Mouse (Mus musculus) C2C12 (cell line): ENCODE results near the gene Fam83d. TPM values are rescaled to one million over a fixed set of nuclear protein-coding genes. Genes with fewer than 3 reads are reported as not detected.

Experiments
- H3K27me3 ChIP-seq: one replicate; pipeline ENCODE4 v1.6.1; 2011; ENCODE audit not compliant: control insufficient read depth, insufficient read depth, insufficient read length
- H3K36me3 ChIP-seq: one replicate; pipeline ENCODE4 v1.6.1; 2011; ENCODE audit not compliant: control insufficient read depth, insufficient read depth
- H3K4me3 ChIP-seq: one replicate; pipeline ENCODE4 v1.5.1; 2011; ENCODE audit warnings: mild to moderate bottlenecking, control low read depth; ENCODE audit not compliant: poor library complexity, insufficient read depth, severe bottlenecking
- H3K79me2 ChIP-seq: one replicate; pipeline ENCODE4 v1.6.1; 2011; ENCODE audit not compliant: control insufficient read depth, insufficient read depth
- H3K79me3 ChIP-seq: one replicate; pipeline ENCODE4 v1.6.1; 2011; ENCODE audit warnings: low read depth, control low read depth
- H3ac ChIP-seq: one replicate; pipeline ENCODE3; 2011; ENCODE audit warnings: low read depth; ENCODE audit not compliant: control insufficient read depth, insufficient read length
- CEBPB ChIP-seq: IDR thresholded peaks from one replicate; pipeline ENCODE4 v1.6.1; 2011; ENCODE audit warnings: low read depth, mild to moderate bottlenecking, control low read depth, moderate library complexity
- CTCF ChIP-seq: IDR thresholded peaks from one replicate; pipeline ENCODE4 v1.5.1; 2011; ENCODE audit not compliant: control insufficient read depth, insufficient read depth, insufficient read length
- FOSL1 ChIP-seq: IDR thresholded peaks from one replicate; pipeline ENCODE4 v1.8.0; 2011; ENCODE audit warnings: mild to moderate bottlenecking, low read length; ENCODE audit not compliant: poor library complexity, insufficient read depth, severe bottlenecking
- MAX ChIP-seq: IDR thresholded peaks from one replicate; pipeline ENCODE4 v1.6.1; 2011; ENCODE audit warnings: mild to moderate bottlenecking, control low read depth
- MYOD1 ChIP-seq: IDR thresholded peaks from one replicate; pipeline ENCODE4 v1.6.1; 2011; ENCODE audit warnings: low read depth; ENCODE audit not compliant: control insufficient read depth, insufficient read length
- MYOG ChIP-seq: IDR thresholded peaks from one replicate; pipeline ENCODE4 v1.6.1; 2011; ENCODE audit not compliant: control insufficient read depth, insufficient read length; ENCODE audit errors: extremely low read depth
- USF1 ChIP-seq: IDR thresholded peaks from one replicate; pipeline ENCODE4 v1.6.1; 2011; ENCODE audit warnings: low read depth, mild to moderate bottlenecking, control low read depth, moderate library complexity
- polyA plus RNA-seq: library from polyadenylated mRNA; unstranded; fragments of >200 nt; fragmentation: generic; extraction: Trizol; gene quantifications from one replicate; pipeline ENCODE4 v1.2.1, GENCODE M21; 2012; ENCODE audit warnings: missing spikeins

The Fam83d gene
- polyA plus RNA-seq, 1 experiment: 33.3 TPM

DNA sequence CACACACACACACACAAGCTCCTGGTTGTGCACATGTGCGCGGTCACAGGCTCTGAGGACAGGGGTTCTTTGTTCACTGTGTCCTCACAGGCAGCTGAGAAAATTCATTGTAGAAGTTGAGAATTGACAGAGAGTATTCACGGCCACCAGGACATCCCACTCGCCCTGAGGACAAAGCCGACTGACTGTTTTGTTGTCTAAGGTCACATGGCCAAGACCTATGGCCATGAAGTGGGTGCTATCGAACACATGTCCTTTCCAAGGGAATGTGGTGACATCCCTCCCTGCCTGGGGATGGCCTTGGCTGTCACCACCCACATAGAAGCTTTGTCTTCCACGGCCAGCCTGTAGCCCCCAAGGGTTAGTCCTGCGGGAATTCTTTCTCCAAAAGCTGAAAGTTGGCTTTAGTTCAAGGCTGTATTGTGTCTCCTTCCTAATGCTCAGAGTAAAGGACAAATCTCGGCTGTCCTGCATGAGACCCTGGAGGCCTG lies 26.8 kb upstream of the Fam83d start:
- Histone ChIP-seq H3K36me3 (no peaks in the 10 kb centered on the region), H3K79me3 (no peaks in the 10 kb centered on the region), H3K4me3 (no peak overlapping the region), H3ac (no peak overlapping the region), H3K27me3 (no peaks in the 10 kb centered on the region), H3K79me2 (no peaks in the 10 kb centered on the region)
- no peak for TF ChIP-seq CEBPB
- TF ChIP-seq USF1: no peak
- no peak for TF ChIP-seq MYOG
- no peak for TF ChIP-seq CTCF
- TF ChIP-seq MYOD1: no peak
- TF ChIP-seq FOSL1: no peak
- no peak for TF ChIP-seq MAX

DNA sequence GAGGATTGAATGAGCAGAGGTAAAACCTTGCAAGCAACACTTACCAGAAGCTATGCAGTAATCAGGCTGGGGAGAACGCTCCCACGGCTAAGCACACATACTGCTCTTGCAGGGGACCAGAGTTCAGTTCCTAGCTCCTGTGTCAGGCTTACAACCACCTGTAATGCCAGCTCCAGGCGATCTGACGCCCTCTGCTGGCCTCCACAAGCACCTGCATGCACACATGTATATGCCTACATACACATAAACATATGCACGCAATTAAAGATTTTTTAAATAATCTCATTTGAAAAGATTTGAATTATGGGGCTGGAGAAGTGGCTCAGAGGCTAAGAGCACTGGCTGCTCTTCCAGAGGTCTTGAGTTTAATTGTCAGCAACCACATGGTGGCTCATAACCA lies 25.5 kb upstream of the Fam83d start:
- H3K27me3 ChIP-seq: peaks cover 5% of the 10 kb centered on the region
- no peaks in the 10 kb centered on the region for H3K36me3 ChIP-seq
- H3ac ChIP-seq: no peak overlapping the region
- no peaks in the 10 kb centered on the region for H3K79me2 ChIP-seq
- TF ChIP-seq MAX (no peak), USF1 (no peak)
- H3K79me3 ChIP-seq: no peaks in the 10 kb centered on the region
- H3K4me3 ChIP-seq: no peak overlapping the region

DNA sequence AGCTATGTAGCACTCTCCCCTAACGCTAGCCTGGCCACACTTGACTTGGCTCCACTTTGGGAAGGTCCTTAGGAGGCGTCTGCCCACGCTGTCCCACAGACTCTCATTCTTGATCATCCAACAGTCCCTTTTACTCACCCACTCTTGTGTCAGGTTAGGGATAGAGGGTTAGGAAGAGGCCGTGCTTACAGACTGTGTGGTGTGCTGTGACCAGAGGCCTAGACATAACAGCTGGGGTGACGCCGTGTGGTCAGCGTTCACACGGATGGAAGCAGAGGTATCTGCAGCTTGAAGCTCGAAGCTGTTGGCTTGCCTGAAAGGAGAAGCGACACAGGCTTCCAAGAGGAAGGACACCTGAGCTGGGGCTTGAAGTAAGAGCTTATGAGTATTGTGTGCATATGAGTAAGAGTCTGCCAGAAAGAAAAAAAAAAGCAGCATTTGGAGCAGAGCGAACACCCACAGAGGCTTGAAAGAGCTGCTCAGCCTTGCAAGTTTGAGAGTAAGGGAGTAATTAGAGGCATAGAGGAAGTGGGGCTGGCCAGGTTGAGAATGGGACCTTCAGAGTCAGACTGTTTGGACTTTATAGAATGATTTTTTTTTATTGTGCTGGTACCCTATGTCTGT lies 24.3 kb upstream of the Fam83d start:
- no peak for TF ChIP-seq USF1
- TF ChIP-seq MAX: no peak
- no peak for TF ChIP-seq FOSL1
- TF ChIP-seq MYOD1: no peak
- no peak for TF ChIP-seq MYOG
- TF ChIP-seq CTCF: no peak
- Histone ChIP-seq H3K4me3 (no peak overlapping the region), H3K79me2 (no peaks in the 10 kb centered on the region), H3K27me3 (peaks cover 5% of the 10 kb centered on the region), H3K36me3 (no peaks in the 10 kb centered on the region), H3ac (no peak overlapping the region), H3K79me3 (no peaks in the 10 kb centered on the region)

DNA sequence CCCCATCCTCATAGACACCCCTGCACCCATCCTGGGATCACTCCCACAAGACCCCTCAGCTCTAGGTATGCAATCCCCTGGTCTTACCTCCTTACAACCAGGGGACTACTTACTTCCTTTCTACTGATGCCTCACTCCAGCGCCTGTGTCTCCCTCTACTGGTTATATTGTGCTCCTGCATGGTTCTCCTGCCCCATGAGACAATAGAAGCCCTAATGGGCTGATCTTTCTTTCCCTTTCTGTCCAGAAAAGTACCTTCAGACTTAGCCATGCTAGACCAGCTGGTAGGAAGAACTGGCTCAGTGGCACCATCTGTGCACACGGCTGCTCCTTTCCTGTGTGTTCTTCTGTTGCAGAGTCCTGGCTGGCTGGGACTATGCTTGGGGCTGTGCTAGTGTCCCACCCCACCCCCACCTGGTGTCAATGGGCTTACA lies 22.8 kb upstream of the Fam83d start:
- TF ChIP-seq CTCF (no peak), MAX (no peak), MYOG (no peak), USF1 (no peak), FOSL1 (no peak), CEBPB (no peak)
- H3K79me3 ChIP-seq: no peaks in the 10 kb centered on the region

DNA sequence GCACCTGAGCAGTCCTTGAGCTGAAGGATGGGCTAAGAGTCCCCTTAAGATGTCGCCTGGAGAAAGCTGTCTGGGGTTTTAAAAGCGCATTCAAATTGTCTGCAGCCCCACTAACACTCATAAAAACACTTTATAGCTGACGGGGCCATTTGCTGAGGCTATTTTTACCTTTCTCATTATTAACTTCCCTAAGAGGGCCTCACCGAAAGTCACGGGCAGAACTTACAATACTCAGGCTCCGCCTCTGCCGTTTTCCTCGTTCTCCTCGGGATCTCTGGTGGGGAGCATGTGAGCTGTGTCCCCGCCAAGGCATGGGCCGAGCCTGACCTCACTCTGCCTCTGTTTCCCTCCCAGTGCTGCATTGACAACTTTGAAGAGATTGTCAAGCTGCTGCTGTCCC lies 21.7 kb upstream of the Fam83d start:
- Histone ChIP-seq H3K4me3 (no peak overlapping the region), H3K27me3 (peaks cover 5% of the 10 kb centered on the region), H3K36me3 (no peaks in the 10 kb centered on the region), H3ac (no peak overlapping the region), H3K79me2 (no peaks in the 10 kb centered on the region), H3K79me3 (no peaks in the 10 kb centered on the region)
- no peak for TF ChIP-seq FOSL1
- TF ChIP-seq USF1: no peak
- no peak for TF ChIP-seq MYOD1
- TF ChIP-seq MYOG: no peak
- no peak for TF ChIP-seq CTCF
- no peak for TF ChIP-seq MAX
- TF ChIP-seq CEBPB: no peak

More for the DNA sequence above, 22.8 kb upstream of the Fam83d start:
- Histone ChIP-seq H3K4me3 (no peak overlapping the region), H3ac (no peak overlapping the region), H3K27me3 (peaks cover 5% of the 10 kb centered on the region), H3K79me2 (no peaks in the 10 kb centered on the region), H3K36me3 (no peaks in the 10 kb centered on the region)

DNA sequence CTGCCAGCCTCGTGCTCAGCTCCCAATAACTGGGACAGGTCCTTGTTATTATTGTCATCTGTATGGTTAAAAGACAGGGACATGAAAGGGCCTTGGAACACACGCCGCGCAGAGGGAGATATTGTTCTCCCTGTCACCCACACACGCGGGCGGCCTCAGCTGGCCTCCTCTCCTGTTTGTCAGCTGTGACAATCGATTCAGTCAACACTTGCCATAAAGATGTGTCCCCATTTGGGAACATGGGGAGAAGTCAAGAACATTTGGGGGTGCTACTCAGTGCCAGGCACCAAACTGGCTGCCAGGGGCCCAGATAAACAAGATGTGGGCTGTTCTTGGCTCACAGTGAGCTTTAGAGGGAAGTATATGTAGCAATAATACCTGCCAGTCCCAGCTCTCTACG lies 18.5 kb upstream of the Fam83d start:
- Histone ChIP-seq H3K79me2 (no peaks in the 10 kb centered on the region), H3ac (no peak overlapping the region), H3K27me3 (peaks cover 8% of the 10 kb centered on the region), H3K79me3 (no peaks in the 10 kb centered on the region), H3K4me3 (no peak overlapping the region), H3K36me3 (no peaks in the 10 kb centered on the region)
- no peak for TF ChIP-seq MAX
- TF ChIP-seq MYOD1: no peak
- TF ChIP-seq MYOG: no peak
- TF ChIP-seq CTCF: no peak
- TF ChIP-seq FOSL1: no peak
- TF ChIP-seq USF1: no peak
- no peak for TF ChIP-seq CEBPB
